Mouse (Mus musculus) kidney, postnatal 25 days (tissue): ENCODE data around the gene Pdia3.
"Not testable (repeated sequence)": the region's sequence is repeated elsewhere in the genome, so short reads cannot be mapped to it uniquely, and the experiment has no call there.

ENCODE experiments used
- DNase-seq, 2 experiments: peaks; one replicate each; pipeline ENCODE4 v3.0.0; 2021; ENCODE audit warnings: mixed read lengths in 2 of 2

Gene Pdia3

DNA sequence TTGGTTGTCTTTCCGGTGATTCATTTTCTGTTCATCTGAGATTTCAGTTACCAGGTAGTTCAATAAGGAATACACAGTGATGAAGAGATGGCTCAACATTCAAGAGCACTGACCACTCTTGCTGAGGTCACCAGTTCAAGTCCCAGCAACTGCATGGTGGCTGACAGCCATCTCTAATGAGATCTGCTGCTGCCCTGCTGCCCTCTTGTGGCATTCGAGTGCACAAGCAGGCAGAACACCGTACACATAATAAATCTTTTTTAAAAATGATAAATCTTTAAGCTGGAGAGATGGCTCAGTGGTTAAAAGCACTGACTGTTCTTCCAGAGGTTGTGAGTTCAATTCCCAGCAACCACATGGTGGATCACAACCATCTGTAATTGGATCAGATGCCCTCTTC is 66.9 kb downstream of the Pdia3 start:
- peak; percentile 40 for DNase-seq

DNA sequence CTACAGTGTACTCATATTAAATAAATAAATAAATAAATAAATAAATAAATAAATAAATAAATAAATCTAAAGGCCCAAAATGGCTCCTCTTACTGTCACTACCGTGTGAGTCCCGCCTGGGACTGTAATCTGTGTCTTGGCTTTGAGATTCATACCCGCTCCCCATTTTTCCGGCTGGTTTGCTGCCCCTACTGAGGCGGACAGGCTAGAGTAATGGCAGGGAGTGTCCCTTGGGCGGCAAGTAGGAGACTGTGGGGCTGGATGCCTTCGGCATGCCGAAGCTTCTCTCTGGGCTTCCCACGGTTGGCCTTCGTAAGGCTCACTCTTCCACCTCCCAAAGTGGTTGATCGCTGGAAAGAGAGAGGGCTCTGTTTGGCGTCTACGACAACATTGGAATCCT is 67.3 kb downstream of the Pdia3 start:
- not testable (repeated sequence) for DNase-seq

DNA sequence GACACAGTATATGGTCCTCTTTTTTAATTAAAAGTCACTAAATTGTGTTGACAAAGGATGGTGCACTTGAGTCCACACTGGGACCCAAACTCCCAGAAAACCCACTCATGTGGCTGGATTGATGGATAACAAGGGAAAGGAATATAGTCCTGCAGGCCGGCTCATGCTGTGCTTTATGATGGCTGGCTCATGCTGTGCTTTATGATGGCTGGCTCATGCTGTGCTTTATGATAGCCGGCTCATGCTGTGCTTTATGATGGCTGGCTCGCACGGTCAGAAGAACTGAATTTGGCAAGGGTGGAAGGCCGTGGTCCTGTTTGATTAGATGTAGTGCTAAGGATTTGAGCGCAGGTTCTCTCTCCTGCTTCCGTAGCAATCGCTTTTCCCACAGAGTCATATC is 70.0 kb downstream of the Pdia3 start:
- no peak for DNase-seq

DNA sequence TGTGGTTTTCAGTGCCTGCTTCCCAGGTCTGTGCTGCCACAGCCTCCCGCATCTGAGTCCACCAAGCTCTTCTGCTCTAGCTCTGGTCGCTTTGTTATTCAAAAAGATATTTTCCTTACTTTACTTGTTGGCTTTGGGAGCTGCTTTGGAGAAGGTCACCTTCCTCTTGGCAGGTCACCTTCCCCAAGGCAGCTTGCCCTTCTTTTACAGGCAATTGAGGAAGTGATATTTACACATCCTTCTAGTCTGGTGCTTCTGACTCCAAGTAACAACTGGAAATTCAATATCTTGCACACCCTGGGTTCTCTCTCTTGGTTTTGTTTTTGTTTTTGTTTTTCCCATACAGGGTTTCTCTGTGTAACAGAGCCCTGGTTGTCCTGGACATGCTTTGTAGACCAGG is 70.8 kb downstream of the Pdia3 start:
- DNase-seq: not testable (repeated sequence)
